Mouse (Mus musculus) right cerebral cortex, postnatal 4 days (tissue): Measurements from ENCODE around the gene Klri1.
"Not testable (repeated sequence)": the region's sequence is repeated elsewhere in the genome, so short reads cannot be mapped to it uniquely, and the experiment has no call there.

Experiments used
- DNase-seq: peaks from one replicate; pipeline ENCODE4 v3.0.0-alpha.2; 2022

The Klri1 gene

GRCm38 (mm10) chr6:129717032-129717431 is at the start of gene Klri1:
Gene Klri1 (minus strand): TSS chr6:129717132.
- no peak for DNase-seq

- DNase-seq = no peak
These were observed 30.7 kb upstream of the Klri1 start for GRCm38 (mm10) chr6:129747654-129748032.

GRCm38 (mm10) chr6:129747016-129747653 is 30.2 kb upstream of the Klri1 start:
- no peak for DNase-seq

GRCm38 (mm10) chr6:129746151-129746550 is 29.2 kb upstream of the Klri1 start:
- no peak for DNase-seq

- no peak for DNase-seq
These were observed 23.3 kb upstream of the Klri1 start, which contains the start of gene Klri2 for GRCm38 (mm10) chr6:129740069-129740721. Gene Klri2 (minus strand): TSS chr6:129740484.

- no peak for DNase-seq
These were observed 19.5 kb upstream of the Klri1 start for GRCm38 (mm10) chr6:129736414-129736813.

- no peak for DNase-seq
These were observed 10.3 kb upstream of the Klri1 start for GRCm38 (mm10) chr6:129727237-129727636.

- no peak for DNase-seq
These were observed 4.5 kb upstream of the Klri1 start for GRCm38 (mm10) chr6:129721390-129721789.

GRCm38 (mm10) chr6:129720487-129720886 is 3.6 kb upstream of the Klri1 start:
- no peak for DNase-seq

- no peak for DNase-seq
These were observed 3.4 kb downstream of the Klri1 start for GRCm38 (mm10) chr6:129713566-129713965.

- DNase-seq = not testable (repeated sequence)
These were observed 25.5 kb downstream of the Klri1 start for GRCm38 (mm10) chr6:129691436-129691835.

- DNase-seq = no peak
These were observed 36.6 kb downstream of the Klri1 start for GRCm38 (mm10) chr6:129680379-129680778.

GRCm38 (mm10) chr6:129678873-129679272 is 38.1 kb downstream of the Klri1 start, which contains the start of gene Klrc1:
Gene Klrc1 (minus strand): TSS chr6:129678973.
- no peak for DNase-seq

- not testable (repeated sequence) for DNase-seq
These were observed 55.6 kb downstream of the Klri1 start for GRCm38 (mm10) chr6:129661301-129661700.

- not testable (repeated sequence) for DNase-seq
These were observed 56.3 kb downstream of the Klri1 start, which contains the start of gene Klrc2 for GRCm38 (mm10) chr6:129660589-129660988. Gene Klrc2 (minus strand): TSS chr6:129660689.
